Mouse (Mus musculus) cerebellum, adult 2 months (tissue): ENCODE data around the gene Cacna2d3.

Source experiments
- CTCF ChIP-seq: fragments of 200-500 bp; IDR thresholded peaks from 2 replicates; pipeline ENCODE4 v1.5.1; 2011; ENCODE audit warnings: low read depth, mild to moderate bottlenecking, control low read depth, low read length, moderate library complexity, borderline replicate concordance; ENCODE audit not compliant: insufficient read depth
- POLR2A ChIP-seq: fragments of 200-500 bp; IDR thresholded peaks from 2 replicates; pipeline ENCODE4 v1.6.1; 2011; ENCODE audit warnings: low read length, control low read depth, borderline replicate concordance; ENCODE audit not compliant: insufficient read depth

- TF ChIP-seq POLR2A, result no peak
- no peak for TF ChIP-seq CTCF
Observed at GRCm38 (mm10) chr14:29738751-29739150, 17.1 kb upstream of the Cacna2d3 start.
